Mouse (Mus musculus) MEL (cell line): Measurements from ENCODE around the gene Fam19a5.

Experiments used
- CHD2 ChIP-seq: IDR thresholded peaks from 2 replicates; pipeline ENCODE4 v1.6.1; 2011; ENCODE audit warnings: low read length, improper control_type of control experiment
- CTCF ChIP-seq, 3 experiments: IDR thresholded peaks in 2 of 3; conservative IDR thresholded peaks in 1 of 3; 2 replicates each; pipeline ENCODE4 v1.5.1; 2011 to 2012; ENCODE audit warnings: low read length in 3 of 3, low read depth in 2 of 3, mild to moderate bottlenecking in 2 of 3, improper control_type of control experiment in 1 of 3, inconsistent platforms in 1 of 3, mixed read lengths in 1 of 3, moderate library complexity in 1 of 3; ENCODE audit not compliant: control insufficient read depth in 1 of 3, insufficient read depth in 1 of 3, poor library complexity in 1 of 3, severe bottlenecking in 1 of 3
- ELF1 ChIP-seq: IDR thresholded peaks from 2 replicates; pipeline ENCODE4 v1.6.1; 2014; ENCODE audit warnings: low read depth, mild to moderate bottlenecking, inconsistent platforms, low read length, improper control_type of control experiment, moderate library complexity
- EP300 ChIP-seq, 2 experiments: IDR thresholded peaks; 2 replicates each; pipeline ENCODE4 v1.6.1; 2011; ENCODE audit warnings: improper control_type of control experiment in 2 of 2, low read length in 2 of 2, low read depth in 1 of 2, mild to moderate bottlenecking in 1 of 2
- GABPA ChIP-seq: IDR thresholded peaks from 2 replicates; pipeline ENCODE4 v1.6.1; 2012; ENCODE audit warnings: low read depth, mild to moderate bottlenecking, inconsistent platforms, low read length, improper control_type of control experiment, moderate library complexity
- MAFK ChIP-seq: IDR thresholded peaks from 2 replicates; pipeline ENCODE4 v1.6.1; 2011; ENCODE audit warnings: low read depth, mild to moderate bottlenecking, low read length, improper control_type of control experiment, borderline replicate concordance
- MYB ChIP-seq: IDR thresholded peaks from 2 replicates; pipeline ENCODE4 v1.6.1; 2011; ENCODE audit warnings: mild to moderate bottlenecking, low read depth, low read length, improper control_type of control experiment
- NRF1 ChIP-seq: IDR thresholded peaks from 2 replicates; pipeline ENCODE4 v1.6.1; 2014; ENCODE audit warnings: low read depth, mild to moderate bottlenecking, inconsistent platforms, low read length, improper control_type of control experiment, moderate library complexity; ENCODE audit not compliant: poor library complexity, insufficient read depth, severe bottlenecking
- POLR2A ChIP-seq, 2 experiments: IDR thresholded peaks; 2 replicates each; pipeline ENCODE4 v1.6.1; 2011 to 2012; ENCODE audit warnings: low read length in 2 of 2, mild to moderate bottlenecking in 2 of 2, control low read depth in 1 of 2, improper control_type of control experiment in 1 of 2, low read depth in 1 of 2, moderate library complexity in 1 of 2; ENCODE audit not compliant: control insufficient read depth in 1 of 2, insufficient read depth in 1 of 2, poor library complexity in 1 of 2
- POLR2AphosphoS2 ChIP-seq: IDR thresholded peaks from 2 replicates; pipeline ENCODE4 v1.6.1; 2011; ENCODE audit warnings: low read length, improper control_type of control experiment
- TAL1 ChIP-seq: IDR thresholded peaks from 2 replicates; pipeline ENCODE4 v1.6.1; 2012; ENCODE audit warnings: mild to moderate bottlenecking, inconsistent platforms, low read length, moderate library complexity, mixed read lengths
- TCF12 ChIP-seq: IDR thresholded peaks from 2 replicates; pipeline ENCODE4 v1.6.1; 2014; ENCODE audit warnings: low read depth, mild to moderate bottlenecking, inconsistent platforms, low read length, improper control_type of control experiment, moderate library complexity
- ZC3H11A ChIP-seq: IDR thresholded peaks from 2 replicates; pipeline ENCODE4 v1.6.1; 2012; ENCODE audit warnings: low read depth, mild to moderate bottlenecking, inconsistent platforms, low read length, improper control_type of control experiment
- ZKSCAN1 ChIP-seq: IDR thresholded peaks from 2 replicates; pipeline ENCODE4 v1.6.1; 2012; ENCODE audit warnings: low read depth, mild to moderate bottlenecking, inconsistent platforms, low read length, improper control_type of control experiment, moderate library complexity

DNA sequence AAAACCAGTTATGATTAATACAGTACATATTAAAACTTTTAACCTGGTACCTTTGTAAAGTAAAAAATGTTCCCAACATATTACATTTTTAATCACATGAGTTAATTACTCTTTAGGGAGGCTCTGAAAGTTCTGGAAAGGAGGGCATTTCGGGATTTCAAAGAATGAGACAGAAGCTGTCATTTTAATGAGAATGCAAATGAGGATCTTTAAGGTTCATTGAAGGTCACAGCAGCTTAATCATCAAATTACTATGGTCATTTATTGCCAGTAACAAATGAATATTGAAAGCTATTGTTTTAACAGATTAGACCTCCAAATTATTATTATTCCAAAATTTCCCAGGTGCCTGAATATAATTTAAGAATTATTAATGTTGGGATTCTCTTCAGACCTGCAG is 59.2 kb downstream of the Fam19a5 start:
- no peak for TF ChIP-seq POLR2A (IDR thresholded peaks at IDR 0.05; ENCODE audit: control insufficient read depth in 1 of 2, insufficient read depth in 1 of 2, low read depth in 1 of 2, low read length in 2 of 2, poor library complexity in 1 of 2)
- TF ChIP-seq TCF12 = no peak
- TF ChIP-seq CTCF (IDR thresholded peaks at IDR 0.05 in 2 of 3, conservative IDR thresholded peaks at IDR 0.05 in 1 of 3; ENCODE audit: control insufficient read depth in 1 of 3, insufficient read depth in 1 of 3, low read depth in 2 of 3, low read length in 3 of 3, poor library complexity in 1 of 3, severe bottlenecking in 1 of 3) = no peak
- TF ChIP-seq EP300 (IDR thresholded peaks at IDR 0.05; ENCODE audit: low read depth in 1 of 2, low read length in 2 of 2) = no peak
- TF ChIP-seq MAFK = no peak
- no peak for TF ChIP-seq ZKSCAN1
- TF ChIP-seq GABPA = no peak
- no peak for TF ChIP-seq POLR2AphosphoS2
- no peak for TF ChIP-seq CHD2
- TF ChIP-seq ELF1 = no peak
- no peak for TF ChIP-seq MYB
- no peak for TF ChIP-seq ZC3H11A
- TF ChIP-seq NRF1 = no peak
- TF ChIP-seq TAL1 = no peak
